Mouse (Mus musculus): ENCODE results near the gene Gm13539. TPM values are rescaled to one million over a fixed set of nuclear protein-coding genes. Genes with fewer than 3 reads are reported as not detected.

The Gm13539 gene
- total RNA-seq (2023), result not detected in 4 replicates

GRCm38 (mm10) chr2:25781957-25782356 is at the start of gene Gm13539:
Gm13539 (plus strand) TSS chr2:25782257.

GRCm38 (mm10) chr2:25736709-25737108 is 45.3 kb upstream of the Gm13539 start, which contains the start of gene Obp2b:
Obp2b (plus strand) TSS chr2:25737009.

GRCm38 (mm10) chr2:25765269-25765668 is 16.8 kb upstream of the Gm13539 start, which contains the start of gene Lcn3:
Lcn3 (plus strand) TSS chr2:25765569.

GRCm38 (mm10) chr2:25776717-25777116 is 5.3 kb upstream of the Gm13539 start, which contains the start of gene Lcn11:
Lcn11 (plus strand) TSS chr2:25777017.

DNA sequence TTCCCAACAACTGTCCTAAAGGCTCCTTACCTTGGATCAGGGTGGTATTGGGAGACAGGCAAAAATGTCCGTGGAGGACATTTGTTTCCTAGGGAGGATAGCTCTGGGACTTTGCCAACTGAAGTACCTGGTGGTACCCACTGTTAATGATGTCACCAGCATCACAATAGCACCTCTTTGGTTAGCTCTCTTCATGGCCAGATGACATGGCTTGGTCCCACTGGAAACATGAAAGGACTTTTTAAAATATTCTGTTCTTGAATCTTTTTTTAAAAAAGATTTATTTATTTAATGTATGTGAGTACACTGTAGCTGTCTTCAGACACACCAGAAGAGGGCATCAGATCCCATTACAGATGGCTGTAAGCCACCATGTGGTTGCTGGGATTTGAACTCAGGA is 33.7 kb downstream of the Gm13539 start, which contains the start of gene Glt6d1:
Gene Glt6d1 (minus strand): TSS at position 101 of the 400 bp plus-strand sequence.

DNA sequence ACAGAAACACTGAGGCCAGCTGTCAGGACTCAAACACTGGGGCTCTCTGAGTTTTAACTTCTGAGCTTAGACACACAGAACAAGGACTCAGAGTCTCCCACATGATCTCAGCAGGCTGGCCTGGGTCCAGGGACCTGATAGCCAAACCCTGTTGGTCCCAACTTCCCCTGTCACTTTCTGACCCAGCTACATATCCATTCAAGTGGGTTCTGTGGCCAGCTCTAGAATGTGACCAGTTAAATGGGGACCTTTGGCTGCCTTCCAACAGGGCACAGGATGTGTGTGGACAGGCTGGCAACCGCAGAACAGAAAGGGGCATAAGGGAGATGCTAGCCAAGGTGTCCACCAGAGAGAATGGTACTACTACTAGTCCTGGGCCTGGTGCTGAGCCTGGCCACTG is 40.7 kb downstream of the Gm13539 start, which contains the start of gene Lcn9:
Gene Lcn9 (plus strand): TSS at position 348 of the 400 bp plus-strand sequence.

Other genes with a start within 250 kb of the Gm13539 start
- gene Traf2, start 235.3 kb upstream of the Gm13539 start, total RNA-seq (2023), result 56.9 to 61.5 TPM (median 58.0 TPM) in 4 replicates
- 109 to 125 TPM (median 115 TPM) in 4 replicates for gene Edf1, start 224.4 kb upstream of the Gm13539 start, total RNA-seq (2023)
- gene Mamdc4, start 207.4 kb upstream of the Gm13539 start, total RNA-seq (2023), result 0.77 to 2.4 TPM (median 1.5 TPM) in 4 replicates
- gene Phpt1, start 207.0 kb upstream of the Gm13539 start, total RNA-seq (2023), result 16.1 to 21.8 TPM (median 17.6 TPM) in 4 replicates
- gene Ajm1, start 200.5 kb upstream of the Gm13539 start, total RNA-seq (2023), result 0.24 to 0.38 TPM (median 0.37 TPM) in 3 of 4 replicates, not detected in the other
- 102 to 112 TPM (median 109 TPM) in 4 replicates for gene Rabl6, start 173.7 kb upstream of the Gm13539 start, total RNA-seq (2023)
- not detected in 4 replicates for gene Ccdc183, start 164.6 kb upstream of the Gm13539 start, total RNA-seq (2023)
- gene Tmem141, start 160.3 kb upstream of the Gm13539 start, total RNA-seq (2023), result 0.78 to 2.9 TPM (median 2.4 TPM) in 4 replicates
- gene Fcna, start 154.2 kb upstream of the Gm13539 start, total RNA-seq (2023), result 4.1 to 8.3 TPM (median 5.8 TPM) in 4 replicates
- gene Lcn8, start 129.1 kb upstream of the Gm13539 start, total RNA-seq (2023), result not detected in 4 replicates
- not detected in 4 replicates for gene Lcn5, start 124.3 kb upstream of the Gm13539 start, total RNA-seq (2023)
- not detected in 4 replicates for gene Lcn6, start 105.5 kb upstream of the Gm13539 start, total RNA-seq (2023)
- not detected in 4 replicates for gene Lcn10, start 99.5 kb upstream of the Gm13539 start, total RNA-seq (2023)
- not detected in 4 replicates for gene Obp2a, start 82.2 kb upstream of the Gm13539 start, total RNA-seq (2023)
- 25.1 to 40.3 TPM (median 25.4 TPM) in 4 replicates for gene Bmyc, start 75.5 kb upstream of the Gm13539 start, total RNA-seq (2023)
- gene Obp2b, start 45.2 kb upstream of the Gm13539 start, total RNA-seq (2023), result not detected in 4 replicates
- not detected in 4 replicates for gene Lcn3, start 16.7 kb upstream of the Gm13539 start, total RNA-seq (2023)
- gene Lcn11, start 5.2 kb upstream of the Gm13539 start, total RNA-seq (2023), result not detected in 4 replicates
- gene Glt6d1, start 33.6 kb downstream of the Gm13539 start, total RNA-seq (2023), result not detected in 4 replicates
- gene Lcn9, start 40.9 kb downstream of the Gm13539 start, total RNA-seq (2023), result not detected in 4 replicates
- 0.44 TPM in 1 of 4 replicates, not detected in the others for gene Sohlh1, start 65.0 kb downstream of the Gm13539 start, total RNA-seq (2023)
- not detected in 4 replicates for gene Kcnt1, start 81.5 kb downstream of the Gm13539 start, total RNA-seq (2023)
- gene Camsap1, start 201.0 kb downstream of the Gm13539 start, total RNA-seq (2023), result 29.3 to 46.9 TPM (median 31.5 TPM) in 4 replicates
- 25.9 to 39.4 TPM (median 34.5 TPM) in 4 replicates for gene Ubac1, start 239.5 kb downstream of the Gm13539 start, total RNA-seq (2023)